Mouse (Mus musculus) yolk sac, embryonic 10.5 days (tissue): ENCODE measurements around the gene Fndc5.

Source experiments
- DNase-seq: peaks from one replicate; pipeline ENCODE4 v3.0.0-alpha.2; 2017; ENCODE audit warnings: low spot score

Fndc5 gene

DNA sequence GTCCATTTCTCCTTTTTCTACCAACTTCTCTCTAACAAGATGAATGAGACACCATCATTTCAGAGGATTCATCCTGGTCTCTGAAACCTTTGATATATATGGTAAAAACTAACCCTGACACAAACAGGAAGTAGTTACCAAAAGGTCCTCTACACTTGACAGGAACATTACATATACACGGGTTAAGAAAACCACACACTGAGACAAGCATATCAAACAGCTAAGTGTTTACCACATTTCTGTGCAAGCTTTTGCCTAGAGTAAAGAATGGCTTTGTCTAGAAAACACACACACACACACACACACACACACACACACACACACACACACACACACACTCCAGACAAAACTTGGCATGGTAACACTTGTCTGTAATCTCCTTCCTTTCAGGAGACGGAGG is 9.6 kb downstream of the Fndc5 start:
- no peak for DNase-seq

GRCm38 (mm10) chr4:129147552-129148103 is 10.8 kb downstream of the Fndc5 start:
- DNase-seq: no peak

DNA sequence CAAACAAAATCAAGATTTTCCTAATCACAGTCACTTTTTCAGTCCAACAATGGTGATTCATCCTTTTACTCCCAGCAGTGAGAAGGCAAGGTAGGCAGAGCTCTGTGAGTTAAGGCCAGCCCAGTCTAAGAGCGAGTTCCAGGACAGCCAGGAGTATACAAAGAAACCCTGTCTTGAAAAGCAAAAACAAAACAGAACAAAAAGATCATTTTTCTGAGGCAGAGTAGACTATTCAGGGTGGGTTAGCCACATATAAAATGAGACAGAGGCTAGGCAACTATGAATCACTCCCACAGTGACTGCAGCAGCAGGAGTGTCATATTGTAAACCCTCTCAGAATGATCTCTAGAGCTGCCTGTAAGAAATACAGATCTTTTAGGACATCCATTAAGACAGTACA is 12.5 kb downstream of the Fndc5 start:
- DNase-seq: no peak

GRCm38 (mm10) chr4:129151276-129151811 is 14.5 kb downstream of the Fndc5 start:
- peak; percentile 69 for DNase-seq

DNA sequence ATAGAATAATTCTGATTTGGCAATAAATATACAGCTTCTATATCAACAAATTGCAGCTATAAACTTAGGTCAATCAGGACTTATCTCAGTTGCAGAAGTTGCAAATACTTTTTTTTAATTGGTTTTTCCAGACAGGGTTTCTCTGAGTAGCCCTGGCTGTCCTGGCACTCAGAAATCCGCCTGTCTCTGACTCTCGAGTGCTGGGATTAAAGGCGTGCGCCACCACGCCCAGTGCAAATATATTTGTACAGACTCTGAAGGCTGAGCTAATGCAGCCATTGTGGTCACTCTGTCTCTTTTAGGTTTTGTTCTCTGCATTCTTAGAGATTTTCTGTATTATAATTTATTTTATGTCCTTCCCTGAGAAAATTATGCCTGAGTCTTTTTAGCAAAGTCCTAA is 20.7 kb downstream of the Fndc5 start:
- DNase-seq: no peak

DNA sequence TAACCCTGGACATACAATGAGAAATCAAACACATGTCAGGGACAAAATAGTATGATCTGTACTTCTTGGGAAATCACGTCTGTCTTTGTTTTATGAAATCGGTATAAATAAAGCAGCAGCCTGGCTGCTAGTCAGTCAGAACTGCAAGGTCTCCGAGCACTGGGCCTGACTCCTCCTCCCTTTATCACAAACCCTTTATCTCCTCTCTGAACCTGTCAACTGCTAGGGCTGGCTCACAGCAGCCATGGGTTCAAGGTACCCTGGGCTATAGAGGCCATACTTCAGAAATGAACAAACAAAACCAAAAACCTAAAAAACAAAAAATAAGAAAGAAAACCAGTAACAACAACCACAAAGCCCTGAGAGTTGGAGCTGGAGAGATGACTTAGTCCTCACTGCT is 21.8 kb downstream of the Fndc5 start:
- DNase-seq: no peak

DNA sequence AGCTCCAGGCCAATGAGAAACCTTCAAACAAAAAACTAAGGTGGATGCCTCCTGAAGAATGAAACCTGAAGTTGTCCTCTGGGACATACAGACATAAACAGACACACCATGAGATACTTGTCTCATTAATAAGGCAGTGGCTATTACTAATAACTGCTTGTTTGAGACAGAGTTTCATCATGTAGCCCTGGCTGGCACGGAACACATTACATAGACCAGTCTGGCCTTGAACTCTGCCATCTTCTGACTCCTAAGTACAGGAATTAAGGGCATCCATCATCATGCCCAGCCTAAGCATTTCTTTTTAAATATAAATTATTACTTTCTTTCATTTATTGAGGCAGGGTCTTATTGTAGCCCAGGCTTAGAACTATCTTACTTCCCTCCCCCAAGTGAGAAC is 24.3 kb downstream of the Fndc5 start:
- no peak for DNase-seq

DNA sequence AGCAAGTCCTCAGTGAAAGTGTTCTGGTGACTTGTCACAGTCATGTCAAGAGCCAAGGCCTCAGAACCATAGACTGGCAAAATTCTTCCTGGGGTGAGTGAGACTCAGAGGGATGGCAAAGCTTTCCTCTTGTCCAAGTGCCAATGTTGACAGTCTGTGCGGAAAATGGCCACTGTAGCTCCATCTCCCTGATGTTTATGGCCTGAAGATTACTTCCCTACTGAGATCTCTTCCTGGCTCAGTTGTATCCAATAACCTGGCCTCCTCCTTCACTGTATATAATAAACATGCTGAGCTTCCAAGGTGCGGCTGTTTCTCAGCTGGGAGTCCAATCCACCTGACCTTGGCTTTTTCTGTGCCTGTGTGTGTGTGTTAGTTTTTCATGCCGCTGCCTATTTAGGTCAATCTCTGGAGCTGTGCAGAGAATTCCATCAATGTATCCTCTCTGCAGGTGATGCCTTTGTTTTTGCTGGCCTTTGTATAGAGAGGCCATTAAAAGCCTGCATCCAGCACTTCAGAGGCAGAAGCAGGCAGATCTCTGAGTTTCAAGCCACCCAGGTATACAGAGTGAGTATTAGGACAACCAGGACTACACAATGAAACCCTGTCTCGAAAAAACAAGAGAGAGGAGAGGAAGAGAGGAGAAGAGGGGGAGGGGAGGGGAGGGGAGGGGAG is 24.9 kb downstream of the Fndc5 start:
- no peak for DNase-seq

DNA sequence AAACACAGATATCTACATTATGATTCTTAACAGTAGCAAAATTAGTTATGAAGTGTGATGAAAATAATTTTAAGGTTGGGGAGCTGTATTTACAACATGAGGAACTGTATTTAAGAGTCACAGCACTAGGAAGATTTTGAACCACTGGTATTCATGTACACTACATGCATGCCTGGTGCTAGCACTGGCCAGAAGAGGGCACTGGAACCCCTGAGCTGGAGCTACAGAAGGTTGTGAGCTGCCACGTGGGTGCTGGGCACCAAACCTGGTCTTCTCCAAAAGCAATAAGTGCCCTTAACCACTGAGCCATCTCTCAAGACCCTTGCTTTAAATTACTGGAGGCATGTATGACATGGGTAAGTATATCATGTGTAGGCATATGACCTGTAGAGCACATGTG is 35.7 kb downstream of the Fndc5 start:
- DNase-seq: no peak

GRCm38 (mm10) chr4:129179560-129179959 is 42.8 kb downstream of the Fndc5 start:
- DNase-seq: no peak

DNA sequence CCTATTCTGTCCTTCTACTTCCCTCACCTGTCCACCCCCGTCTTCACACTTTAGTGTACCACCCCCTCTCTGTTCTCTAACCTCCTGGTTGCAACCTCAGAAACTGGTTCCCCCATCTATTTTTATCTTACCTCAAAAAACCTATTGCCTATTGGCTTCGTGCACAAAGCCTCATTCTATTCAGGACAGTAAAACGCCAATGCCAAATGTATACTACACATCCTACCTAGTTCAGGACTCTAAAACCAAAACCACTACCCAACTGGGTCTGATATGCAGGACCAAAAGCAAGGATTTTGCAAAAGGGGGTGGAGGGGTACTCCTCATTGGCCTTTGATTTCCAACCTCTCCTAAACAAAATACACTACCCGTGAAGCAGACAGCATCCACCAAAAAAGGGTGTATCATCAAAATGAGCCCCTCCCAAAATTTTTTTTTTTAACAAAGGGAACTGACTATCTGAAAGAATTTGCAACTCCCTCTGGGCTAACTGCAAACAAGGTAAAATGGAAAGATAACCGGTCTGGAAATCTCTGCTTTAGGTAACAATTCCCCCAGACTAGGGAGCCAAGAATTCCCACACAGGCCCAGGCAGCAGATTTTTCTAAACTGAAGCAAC is 51.4 kb downstream of the Fndc5 start:
- no peak for DNase-seq

DNA sequence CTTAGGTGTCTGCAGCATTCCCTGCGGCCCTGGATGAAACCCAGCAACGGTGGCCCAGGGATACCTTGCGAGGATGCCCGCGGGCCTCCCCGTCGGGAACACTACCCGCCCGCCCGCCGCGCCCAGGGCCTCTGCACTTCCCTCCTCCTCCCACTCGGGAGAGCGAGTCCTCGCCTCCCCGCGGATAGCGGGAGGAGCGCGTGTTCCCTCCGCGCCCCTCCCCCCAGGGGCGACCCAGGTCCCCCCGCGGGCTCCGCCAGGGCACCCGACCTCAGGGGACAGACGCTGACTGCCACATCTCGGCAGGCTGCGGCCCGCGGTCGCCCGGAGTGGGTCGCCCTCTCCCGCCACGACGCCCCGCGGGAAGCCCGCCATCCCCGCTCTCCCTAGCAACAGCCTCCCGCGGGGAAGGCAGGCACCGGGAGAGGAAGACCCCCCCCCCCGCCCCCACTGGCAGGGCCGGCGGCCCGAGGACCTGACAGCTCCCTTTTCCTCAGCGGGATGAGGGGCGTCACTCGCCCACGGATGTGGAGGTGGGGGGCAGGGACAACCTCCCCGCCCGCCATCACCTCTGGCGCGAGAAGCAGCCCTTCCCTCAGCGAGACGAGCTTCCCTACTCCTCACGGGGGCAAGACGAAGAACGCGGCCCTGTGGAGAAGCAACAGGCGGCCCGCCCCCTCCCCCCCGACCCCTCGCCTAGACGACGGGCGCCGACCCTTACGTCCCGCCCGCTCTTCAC is 52.2 kb downstream of the Fndc5 start:
- no peak for DNase-seq

- DNase-seq: peak; percentile 99
These were observed 53.0 kb downstream of the Fndc5 start, which contains the start of the genes S100pbp and Yars for GRCm38 (mm10) chr4:129189542-129190519. Gene S100pbp (minus strand): TSS chr4:129189727. Gene Yars (plus strand): TSS chr4:129189760.

- DNase-seq: peak; percentile 41
These were observed 53.7 kb downstream of the Fndc5 start for GRCm38 (mm10) chr4:129190538-129190937.

GRCm38 (mm10) chr4:129191691-129192090 is 54.9 kb downstream of the Fndc5 start:
- DNase-seq: peak; percentile 59
